Mouse (Mus musculus): ENCODE measurements around the gene Sox1.

Sox1 gene

DNA sequence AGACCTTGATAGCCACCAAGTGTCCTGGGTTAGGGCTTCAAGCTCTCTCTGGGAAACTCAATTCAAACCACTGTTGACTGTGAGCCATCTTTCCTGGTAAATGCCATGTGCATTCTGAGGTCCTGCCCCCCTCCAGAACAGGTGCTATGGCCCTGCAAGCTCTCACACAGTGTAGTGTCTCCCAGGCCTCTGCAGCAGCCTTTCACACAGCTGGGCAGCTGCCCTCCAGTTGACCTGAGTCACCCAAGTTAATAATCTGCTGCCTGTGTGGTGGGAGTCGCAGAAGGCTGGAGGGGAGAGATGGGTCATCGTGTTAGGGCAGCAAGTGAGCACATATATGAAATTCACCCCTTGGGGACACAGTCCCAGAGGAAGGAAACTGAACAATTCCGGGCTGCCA, 14.9 kb downstream of the Sox1 start:
- no peak for ATAC-seq (ENCODE audit: insufficient number of reproducible peaks, low FRiP score, low TSS enrichment)

DNA sequence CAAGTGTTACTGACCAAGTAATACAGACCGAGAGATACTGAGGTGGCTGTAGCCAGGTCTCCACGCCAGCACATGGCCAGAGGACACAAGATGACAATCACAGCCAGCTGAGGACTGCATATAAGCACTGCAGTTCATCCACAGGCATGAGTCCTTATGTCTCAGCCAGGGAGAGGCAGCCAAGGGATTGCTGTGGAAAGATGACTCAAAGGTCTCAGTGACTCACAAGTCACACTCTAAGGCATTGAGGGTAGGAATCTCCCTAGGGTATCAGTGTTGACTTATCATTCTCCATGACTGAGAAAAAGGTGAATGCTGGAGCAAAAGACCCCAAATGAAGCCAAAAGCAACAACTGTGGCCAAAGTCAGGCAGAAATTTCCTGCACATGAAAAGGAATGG, 22.0 kb downstream of the Sox1 start:
- ATAC-seq (ENCODE audit: insufficient number of reproducible peaks, low FRiP score, low TSS enrichment) = no peak

DNA sequence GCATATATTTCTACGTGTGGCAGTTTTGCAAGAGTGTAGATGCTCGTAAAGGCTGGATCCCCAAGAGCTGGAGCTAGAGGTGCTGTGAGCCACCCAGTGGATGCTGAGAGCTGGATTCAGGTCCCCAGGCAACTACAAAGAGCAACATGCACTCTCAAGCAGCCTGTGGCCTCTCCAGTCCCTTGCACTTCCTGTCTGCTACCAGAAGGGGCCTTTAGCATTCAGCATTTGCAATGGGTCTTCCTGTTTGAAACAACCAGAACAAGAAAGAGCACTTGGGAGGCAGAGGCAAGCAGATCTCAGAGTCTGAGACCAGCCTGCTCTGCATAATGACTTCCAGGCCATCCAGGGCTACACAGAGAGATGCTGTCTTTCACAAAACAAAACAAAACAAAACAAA, 25.4 kb downstream of the Sox1 start:
- no peak for ATAC-seq (ENCODE audit: insufficient number of reproducible peaks, low FRiP score, low TSS enrichment)

DNA sequence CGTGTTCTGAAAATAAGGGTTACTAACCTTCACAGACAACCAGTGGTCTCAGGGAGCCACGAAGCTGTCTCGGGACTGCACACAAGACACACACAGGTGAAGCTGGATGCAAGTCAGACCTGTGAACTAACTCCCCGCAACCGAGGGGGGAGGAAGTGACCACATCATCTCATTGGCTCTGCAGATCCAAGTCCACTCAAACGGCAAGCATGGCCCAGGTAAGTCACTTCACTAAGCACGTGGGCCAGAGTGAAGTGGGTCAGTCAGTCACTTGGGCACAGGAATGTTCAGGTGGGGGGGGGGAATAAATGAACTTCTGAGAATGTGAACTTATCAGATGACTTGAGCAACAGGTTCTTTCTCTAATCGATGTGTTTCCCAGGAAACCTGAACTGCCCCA, 30.8 kb downstream of the Sox1 start:
- ATAC-seq (ENCODE audit: insufficient number of reproducible peaks, low FRiP score, low TSS enrichment) = no peak

DNA sequence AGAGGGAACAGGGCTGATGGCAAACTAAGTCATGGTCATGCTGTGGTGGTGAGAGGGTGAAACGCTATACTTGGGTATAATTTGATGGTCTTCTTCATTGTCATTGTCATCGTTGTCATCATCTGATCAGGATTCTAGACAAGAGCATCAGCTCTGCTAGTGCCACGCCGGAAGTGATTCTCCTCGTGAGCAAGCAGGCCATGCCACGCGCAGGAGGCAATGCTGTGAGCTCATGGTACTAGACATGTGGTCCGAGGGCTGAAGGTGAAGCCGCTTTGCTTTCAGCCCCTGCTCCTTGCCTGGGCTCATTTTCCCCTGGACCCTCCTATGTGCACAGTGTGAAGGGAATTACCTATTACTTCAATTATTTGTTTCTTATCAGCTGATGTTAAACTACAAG, 32.3 kb downstream of the Sox1 start:
- ATAC-seq (ENCODE audit: insufficient number of reproducible peaks, low FRiP score, low TSS enrichment) = no peak

DNA sequence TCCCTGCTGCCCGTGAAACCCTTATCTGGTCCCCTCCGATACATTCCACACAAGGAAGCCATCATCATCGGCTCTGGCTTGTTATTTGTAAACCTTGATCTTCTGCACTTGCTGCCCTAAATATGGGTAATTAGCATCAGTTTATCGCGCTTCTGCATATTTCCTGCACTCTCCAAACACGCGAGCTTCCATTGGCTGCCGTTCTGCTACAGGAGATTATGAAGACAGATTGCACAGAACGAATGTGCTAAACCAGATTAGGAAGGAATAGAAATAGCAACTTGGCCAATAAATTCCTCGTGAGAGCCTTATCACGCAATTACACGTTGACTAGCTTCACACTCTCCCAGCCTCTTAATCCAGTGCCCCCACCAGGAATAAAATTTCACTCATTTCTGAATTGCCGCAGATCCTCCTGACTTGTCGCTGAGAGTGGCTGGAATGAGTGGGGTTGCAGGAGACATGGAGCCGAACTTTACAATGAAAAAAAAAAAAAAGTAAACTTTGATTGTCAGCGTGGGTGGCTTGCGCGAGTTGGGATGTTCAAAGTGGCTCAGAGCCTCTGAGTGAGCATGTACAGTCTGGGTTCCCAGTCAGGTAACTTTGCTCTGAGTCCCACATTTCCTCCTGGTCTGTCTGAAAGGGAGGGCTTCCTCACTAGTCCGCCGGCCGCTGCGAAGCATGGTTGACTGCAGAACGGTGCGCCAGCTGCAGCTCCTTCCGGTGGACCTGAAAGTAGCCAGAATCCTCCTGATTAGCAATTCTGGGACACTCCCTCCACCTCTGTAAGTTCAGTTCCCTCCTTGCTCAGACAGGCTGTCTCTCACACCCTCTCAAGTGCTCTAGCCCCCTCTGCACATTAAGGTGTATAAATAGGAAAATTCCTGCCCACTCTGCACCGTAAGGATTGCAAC, 33.0 kb downstream of the Sox1 start:
- ATAC-seq (ENCODE audit: insufficient number of reproducible peaks, low FRiP score, low TSS enrichment) = no peak

DNA sequence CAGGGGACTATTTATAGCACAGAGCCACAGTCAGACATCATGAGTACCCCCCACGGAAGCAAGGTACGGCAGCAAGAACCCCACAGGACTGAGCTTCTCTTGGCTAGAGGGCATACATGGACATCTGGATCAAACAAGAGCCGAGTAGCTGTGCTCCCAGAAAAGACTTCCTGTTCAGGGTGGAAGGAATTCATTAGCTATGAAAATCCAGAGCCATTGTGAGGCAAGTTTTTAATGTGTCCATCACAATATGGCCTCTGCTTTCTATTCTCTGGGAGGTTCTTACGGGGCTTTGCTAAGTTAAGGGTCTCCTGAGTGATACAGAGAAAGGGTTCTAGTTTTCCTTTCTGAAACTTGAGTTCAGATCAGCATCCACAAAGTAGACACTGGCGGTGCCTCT, 33.8 kb downstream of the Sox1 start:
- ATAC-seq (ENCODE audit: insufficient number of reproducible peaks, low FRiP score, low TSS enrichment) = no peak

DNA sequence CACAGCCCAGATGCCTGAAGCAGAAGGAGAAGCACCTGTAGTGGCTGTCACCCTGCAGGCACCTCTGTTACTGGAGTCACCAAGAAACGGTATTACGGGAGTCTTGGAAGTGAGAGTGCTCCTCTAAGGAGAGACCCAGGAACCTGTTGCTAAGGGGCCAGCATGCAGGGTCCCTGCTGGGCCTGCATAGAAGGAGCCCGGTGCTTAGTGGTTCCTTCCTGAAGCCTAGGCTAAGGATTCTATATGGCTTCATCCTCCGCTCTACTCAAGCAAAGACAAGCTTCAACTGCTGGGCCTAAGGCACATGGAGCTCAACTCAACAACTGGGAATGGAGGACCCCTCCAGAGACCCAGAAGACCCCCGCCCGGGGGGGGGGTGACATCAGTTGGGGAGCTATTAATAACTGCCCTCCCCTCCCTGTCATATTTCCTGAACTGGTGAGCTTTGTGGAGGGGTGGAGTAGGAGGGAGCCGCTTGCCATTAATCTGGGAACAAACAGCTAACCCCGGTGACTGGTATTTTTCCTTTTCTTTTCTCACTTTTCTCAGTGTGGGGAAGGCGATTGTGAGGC, 34.6 kb downstream of the Sox1 start:
- no peak for ATAC-seq (ENCODE audit: insufficient number of reproducible peaks, low FRiP score, low TSS enrichment)

DNA sequence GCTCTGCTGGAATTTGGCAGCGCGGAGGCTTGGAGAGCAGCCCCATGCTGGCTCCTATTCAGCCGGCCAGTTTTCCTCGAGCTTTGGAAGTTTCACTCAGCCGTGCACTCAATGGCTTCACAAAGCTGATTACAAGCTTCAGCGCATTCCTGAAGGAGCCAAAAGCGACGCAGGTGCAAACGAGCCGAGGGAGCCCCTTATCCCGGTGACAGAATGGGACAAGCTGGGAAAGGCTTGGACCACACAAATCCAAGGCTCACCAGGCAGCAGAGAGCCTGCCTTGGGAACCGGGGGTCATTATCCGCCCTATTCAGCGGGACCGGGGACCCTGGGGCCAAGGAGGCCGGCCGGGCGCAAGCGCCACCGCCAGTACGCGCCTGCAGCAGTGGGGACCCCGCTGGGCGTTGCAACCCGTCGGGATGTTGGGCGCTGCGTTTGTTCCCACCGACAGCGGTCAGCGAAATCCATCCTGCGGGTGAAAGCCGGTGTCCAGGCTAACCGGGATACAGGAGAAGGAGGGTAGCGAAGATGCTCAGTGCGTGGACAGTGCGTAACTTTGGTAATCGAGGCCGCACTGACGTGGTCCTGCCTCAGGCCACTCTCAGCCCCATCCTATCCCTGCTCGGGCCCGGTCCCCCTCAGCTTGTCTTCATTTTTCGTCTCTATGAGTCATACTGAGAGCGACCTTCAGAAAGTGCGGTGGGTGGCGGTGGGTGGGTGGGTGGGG, 35.2 kb downstream of the Sox1 start:
- no peak for ATAC-seq (ENCODE audit: insufficient number of reproducible peaks, low FRiP score, low TSS enrichment)

DNA sequence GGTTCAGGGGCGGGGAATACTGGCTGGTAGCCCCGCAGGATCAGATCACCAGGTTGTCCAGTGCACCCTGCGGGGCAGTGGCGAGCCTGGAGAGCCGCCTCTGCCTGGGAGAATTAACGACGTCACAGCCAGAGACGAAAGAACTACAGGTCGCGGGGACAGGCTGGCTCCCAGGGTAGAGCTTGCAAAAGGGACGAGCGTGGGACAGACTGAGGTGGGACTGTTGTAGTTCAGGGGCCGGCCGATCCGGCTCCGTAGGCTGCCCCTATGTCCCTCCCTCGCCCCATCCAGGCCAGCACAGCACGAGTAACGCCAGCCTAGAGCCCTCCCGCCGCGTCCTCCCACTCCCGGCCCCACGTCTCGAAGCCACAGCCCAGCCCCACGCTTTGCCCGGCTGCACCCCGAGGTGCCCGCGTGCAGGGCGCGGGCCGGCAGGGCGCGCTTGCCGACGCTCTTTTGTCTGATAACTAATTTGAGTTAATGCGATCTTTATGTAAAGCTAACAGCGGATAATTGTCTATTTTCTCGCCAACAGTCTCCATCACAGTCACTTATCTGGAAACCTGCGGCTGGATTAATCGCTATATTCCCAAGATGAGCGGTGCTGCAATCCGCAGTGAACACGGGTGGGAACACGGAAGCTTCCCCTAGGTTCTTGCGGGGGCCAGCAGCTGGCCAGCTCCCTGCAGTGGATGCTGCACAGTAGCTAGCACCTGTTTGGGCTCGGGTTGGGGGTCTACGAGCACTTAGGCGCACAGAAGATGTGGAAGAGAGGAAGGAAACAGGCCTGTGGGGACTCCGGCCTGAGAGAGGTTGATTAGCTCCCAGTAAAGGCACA, 36.0 kb downstream of the Sox1 start:
- no peak for ATAC-seq (ENCODE audit: insufficient number of reproducible peaks, low FRiP score, low TSS enrichment)

DNA sequence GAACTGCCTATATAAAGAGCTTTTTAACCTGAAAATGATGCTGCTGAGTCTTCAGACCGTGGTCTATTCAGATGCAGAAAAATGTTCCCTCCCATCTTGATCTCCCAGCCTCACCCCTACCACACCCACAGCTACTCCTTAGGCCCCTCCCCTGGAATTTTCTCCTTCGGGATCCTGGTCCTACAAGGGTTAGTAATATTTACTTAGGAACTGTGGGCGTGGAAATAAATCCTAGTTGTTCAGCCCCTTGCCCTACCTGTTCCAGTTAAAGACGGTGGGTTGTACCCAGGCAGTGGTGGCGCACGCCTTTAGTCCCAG, 36.6 kb downstream of the Sox1 start:
- no peak for ATAC-seq (ENCODE audit: insufficient number of reproducible peaks, low FRiP score, low TSS enrichment)

DNA sequence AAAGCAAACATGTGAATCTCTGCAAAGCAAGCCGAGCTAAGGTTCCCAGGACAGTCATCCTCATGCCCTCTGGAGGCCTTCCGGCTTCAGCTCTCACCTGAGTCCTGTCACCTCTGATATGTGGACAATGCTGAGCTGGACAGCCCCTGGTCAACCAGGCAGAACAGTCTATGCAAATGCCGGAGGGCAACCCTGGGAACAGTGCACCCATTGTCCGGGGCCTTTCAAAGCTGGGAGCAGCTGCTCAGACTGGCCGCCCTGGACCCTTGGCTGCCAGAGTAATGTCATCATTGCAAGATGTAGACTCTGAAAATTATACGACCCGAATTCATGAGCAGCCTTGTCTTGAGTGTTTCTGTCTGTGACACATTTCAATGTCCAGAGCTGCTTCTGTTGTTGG, 37.5 kb downstream of the Sox1 start:
- no peak for ATAC-seq (ENCODE audit: insufficient number of reproducible peaks, low FRiP score, low TSS enrichment)

DNA sequence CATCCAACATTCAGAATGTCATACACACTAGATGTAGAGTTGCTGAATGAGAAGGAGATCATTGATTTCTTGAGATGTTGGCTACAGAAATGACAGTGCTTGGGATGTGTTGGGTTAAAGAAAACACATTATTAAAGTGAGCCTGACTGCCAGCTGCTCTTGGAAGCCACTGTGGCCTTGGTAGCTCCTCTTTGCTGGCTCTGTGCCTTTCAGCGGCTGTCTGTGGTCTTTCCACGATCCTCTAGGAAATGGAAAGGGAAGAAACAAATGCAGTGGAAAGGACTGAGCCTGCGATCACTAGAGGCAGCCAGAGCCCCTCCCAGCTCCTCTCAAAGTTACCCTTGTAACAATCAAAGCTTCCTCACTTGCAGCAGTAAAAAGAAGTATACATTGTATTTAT, 39.7 kb downstream of the Sox1 start:
- no peak for ATAC-seq (ENCODE audit: insufficient number of reproducible peaks, low FRiP score, low TSS enrichment)

DNA sequence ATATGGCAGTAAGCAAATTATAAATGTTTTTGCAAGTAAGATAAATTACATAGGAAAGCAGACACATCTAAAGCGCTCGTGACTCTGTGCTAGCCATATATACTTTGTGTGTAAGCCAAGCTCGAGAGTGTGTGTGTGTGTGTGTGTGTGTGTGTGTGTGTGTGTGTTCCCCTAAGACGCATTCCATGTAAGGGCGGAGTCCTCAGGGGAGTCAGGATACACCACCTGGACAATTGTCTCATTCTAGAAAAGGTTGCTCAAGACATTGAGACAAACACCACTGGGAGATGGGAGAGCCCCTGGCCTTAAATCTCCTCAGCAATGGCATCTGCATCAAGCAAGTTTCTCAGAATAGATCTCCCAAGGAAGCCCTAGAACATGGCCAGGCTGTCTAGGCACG, 42.9 kb downstream of the Sox1 start:
- ATAC-seq (ENCODE audit: insufficient number of reproducible peaks, low FRiP score, low TSS enrichment) = no peak

DNA sequence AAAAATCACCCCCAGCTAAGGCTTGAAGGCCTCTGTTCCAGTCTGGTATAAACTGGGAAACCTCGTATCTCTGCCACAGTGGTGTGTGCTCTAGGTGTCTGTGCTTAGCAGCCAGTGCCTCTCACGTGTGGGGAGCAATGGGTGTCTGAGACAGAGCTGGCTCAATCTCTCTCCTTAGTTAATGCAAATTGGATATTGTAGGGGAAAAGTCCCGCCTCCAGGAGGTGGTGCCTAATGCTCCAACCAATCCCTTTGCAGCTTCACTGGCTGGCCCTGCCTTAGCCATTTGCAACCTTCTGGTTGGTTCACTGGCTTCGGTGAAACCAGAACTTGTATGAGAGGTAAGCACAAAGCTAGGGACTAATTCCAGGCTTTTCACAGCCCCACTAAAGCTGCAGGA, 43.9 kb downstream of the Sox1 start:
- ATAC-seq (ENCODE audit: insufficient number of reproducible peaks, low FRiP score, low TSS enrichment) = no peak

DNA sequence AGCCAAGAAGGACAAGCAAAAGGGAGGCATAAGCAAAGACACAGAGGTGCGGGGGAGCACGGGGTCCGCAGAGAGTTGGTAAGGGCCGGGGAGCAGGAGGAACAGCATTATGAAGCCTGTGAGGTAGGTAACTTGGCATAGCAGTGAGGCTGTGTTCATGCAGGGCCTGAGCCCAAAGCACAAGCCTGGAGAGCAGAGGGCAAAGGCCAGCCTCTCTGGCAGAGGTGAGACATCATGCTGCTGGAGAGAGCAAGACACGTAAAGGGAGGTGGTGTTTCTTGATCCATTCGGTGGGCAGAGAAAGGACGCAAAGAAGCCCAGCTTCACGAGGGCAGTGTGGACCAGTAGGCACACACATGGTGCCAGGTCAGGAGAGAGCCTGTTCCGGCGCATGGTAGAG, 44.8 kb downstream of the Sox1 start:
- no peak for ATAC-seq (ENCODE audit: insufficient number of reproducible peaks, low FRiP score, low TSS enrichment)

DNA sequence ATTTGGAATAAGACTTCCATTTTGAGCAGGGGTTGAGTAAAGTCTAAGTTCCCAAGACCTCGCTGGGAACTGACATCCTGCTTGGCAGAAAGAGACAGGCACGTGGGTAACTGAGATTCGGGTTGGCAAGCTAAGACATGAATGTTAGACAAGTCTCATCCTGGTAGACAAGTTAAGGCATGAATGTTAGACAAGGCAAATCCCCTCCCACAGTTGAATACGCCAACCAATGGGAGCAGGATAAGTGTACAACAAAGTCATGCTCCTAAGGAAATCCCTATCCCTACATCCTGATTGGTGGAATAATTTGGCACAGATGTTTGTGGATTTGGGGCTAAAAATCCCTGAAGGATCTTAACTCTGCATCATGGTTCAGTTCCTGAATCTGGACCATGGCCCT, 45.9 kb downstream of the Sox1 start:
- ATAC-seq (ENCODE audit: insufficient number of reproducible peaks, low FRiP score, low TSS enrichment) = no peak

DNA sequence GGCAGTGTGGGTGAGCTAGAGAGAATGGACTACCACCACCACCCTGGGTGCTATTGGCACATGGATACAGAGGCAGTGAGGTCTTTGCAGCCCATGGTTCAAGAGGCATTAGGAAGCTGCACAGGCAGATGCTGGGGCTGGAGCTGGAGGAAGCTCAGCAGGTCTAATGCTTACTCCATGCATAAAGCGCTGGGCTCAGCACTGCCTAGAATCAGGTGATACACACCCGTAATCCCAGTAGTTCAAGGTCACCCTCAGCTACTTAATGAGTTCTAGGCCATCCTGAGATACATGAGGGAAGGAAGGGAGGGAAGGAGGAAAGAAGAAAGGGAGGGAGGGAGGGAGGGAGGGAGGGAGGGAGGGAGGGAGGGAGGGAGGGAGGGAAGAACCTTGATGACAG, 50.2 kb downstream of the Sox1 start:
- ATAC-seq (ENCODE audit: insufficient number of reproducible peaks, low FRiP score, low TSS enrichment) = no peak

DNA sequence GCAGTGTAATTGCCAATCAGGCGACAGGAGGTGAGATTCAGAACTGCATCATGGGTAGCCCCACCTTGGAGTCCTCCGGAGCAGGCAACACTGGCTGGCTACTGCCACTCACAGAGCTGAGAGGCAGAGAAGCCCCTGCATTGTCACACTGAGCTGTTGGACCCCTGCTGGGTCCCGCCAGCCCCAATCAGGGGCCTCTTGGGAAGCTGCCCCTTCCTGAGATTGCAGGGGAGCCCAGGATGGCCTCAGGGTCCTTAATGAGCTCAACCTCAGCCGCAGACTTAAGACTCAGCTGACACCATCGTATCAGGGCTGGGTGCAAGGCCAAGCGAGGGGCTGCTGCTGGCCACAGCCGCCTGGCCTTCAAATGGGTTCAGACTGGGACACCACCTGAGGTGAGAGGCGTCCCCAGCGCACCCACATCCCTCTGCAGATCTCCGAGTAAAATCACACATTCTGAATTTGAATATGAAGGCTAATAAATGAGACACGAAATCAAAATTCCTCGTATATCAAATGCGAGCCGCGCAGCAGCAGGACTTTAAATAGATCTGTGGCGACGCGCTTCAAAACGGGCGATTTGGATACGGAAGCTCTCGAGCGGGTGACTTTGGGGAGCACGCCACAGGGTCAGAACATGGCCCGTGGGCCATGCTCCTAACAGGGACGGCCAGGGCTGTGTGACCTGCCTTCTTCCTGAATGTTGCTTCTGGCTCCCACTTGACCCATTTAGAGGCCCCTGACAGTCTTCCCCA, 51.0 kb downstream of the Sox1 start:
- no peak for ATAC-seq (ENCODE audit: insufficient number of reproducible peaks, low FRiP score, low TSS enrichment)

Data from cerebellum, adult (tissue).